Mouse (Mus musculus) layer of hippocampus, adult 18-20 months (tissue): ENCODE measurements around the gene Guca2b. TPM values are rescaled to one million over a fixed set of nuclear protein-coding genes. Genes with fewer than 3 reads are reported as not detected.

ENCODE experiments used
- total RNA-seq, 2 experiments: library from RNA; stranded (reverse); gene quantifications; 2 replicates each; pipeline ENCODE4 v1.2.3; 2021

The Guca2b gene
- total RNA-seq, 2 experiments from 2014 or later, result not detected

Other genes with a start within 250 kb of the Guca2b start
- 10 to 100 TPM; 23.5 to 24.0 TPM for gene Ccdc30, start 243.4 kb downstream of the Guca2b start, total RNA-seq
- 1 to 10 TPM; 4.9 TPM for gene Ppcs, start 236.5 kb downstream of the Guca2b start, total RNA-seq
- gene Zmynd12, start 236.1 kb downstream of the Guca2b start, total RNA-seq, result under 1 TPM; 0.30 to 0.50 TPM
- 10 to 100 TPM; 12.1 to 12.4 TPM for gene Rimkla, start 166.3 kb downstream of the Guca2b start, total RNA-seq
- 10 to 100 TPM; 81.4 to 83.1 TPM for gene Foxj3, start 122.0 kb downstream of the Guca2b start, total RNA-seq
- 10 to 100 TPM; 24.7 to 29.7 TPM for gene Frg2f1, start 119.4 kb downstream of the Guca2b start, total RNA-seq
- not detected for gene Guca2a, start 21.2 kb downstream of the Guca2b start, total RNA-seq
- gene Hivep3, start 74.8 kb upstream of the Guca2b start, total RNA-seq, result 10 to 100 TPM; 47.2 to 47.5 TPM